Mouse (Mus musculus): ENCODE measurements around the gene Carm1. TPM values are rescaled to one million over a fixed set of nuclear protein-coding genes. Genes with fewer than 3 reads are reported as not detected.

The Carm1 gene
- polyA plus RNA-seq, 1 experiment from 2014 or later = 26.2 TPM

MicroRNA genes within 50 kb of the gene (microRNA counts, 519-probe panel; counts per million panel counts)
- not detected for microRNA mmu-miR-1946b

Small RNA genes within 50 kb of the gene (microRNA-seq; reads per million reads assigned to microRNA genes)
- gene Mir1946b = not detected

Other genes with a start within 250 kb of the Carm1 start
- gene Ap1m2, start 234.6 kb upstream of the Carm1 start, polyA plus RNA-seq (2015; fragmentation: Nextera tagmentation; extraction: Ambion mirVana) = 1.8 and 6.9 TPM in 2 replicates
- 56.8 and 81.4 TPM in 2 replicates for gene Slc44a2, start 226.2 kb upstream of the Carm1 start, polyA plus RNA-seq (2015; fragmentation: Nextera tagmentation; extraction: Ambion mirVana)
- gene Ilf3, start 179.0 kb upstream of the Carm1 start, polyA plus RNA-seq (2015; fragmentation: Nextera tagmentation; extraction: Ambion mirVana) = 88.1 and 118 TPM in 2 replicates
- 23.8 and 28.1 TPM in 2 replicates for gene Qtrt1, start 135.1 kb upstream of the Carm1 start, polyA plus RNA-seq (2015; fragmentation: Nextera tagmentation; extraction: Ambion mirVana)
- 60.0 and 73.6 TPM in 2 replicates for gene Dnm2, start 122.0 kb upstream of the Carm1 start, polyA plus RNA-seq (2015; fragmentation: Nextera tagmentation; extraction: Ambion mirVana)
- gene Tmed1, start 36.6 kb upstream of the Carm1 start, polyA plus RNA-seq (2015; fragmentation: Nextera tagmentation; extraction: Ambion mirVana) = 78.8 and 92.6 TPM in 2 replicates
- 2.3 and 4.1 TPM in 2 replicates for gene AB124611, start 20.7 kb upstream of the Carm1 start, polyA plus RNA-seq (2015; fragmentation: Nextera tagmentation; extraction: Ambion mirVana)
- gene Timm29, start 45.8 kb downstream of the Carm1 start, polyA plus RNA-seq (2015; fragmentation: Nextera tagmentation; extraction: Ambion mirVana) = 26.1 and 29.8 TPM in 2 replicates
- 12.0 and 16.5 TPM in 2 replicates for gene Yipf2, start 45.9 kb downstream of the Carm1 start, polyA plus RNA-seq (2015; fragmentation: Nextera tagmentation; extraction: Ambion mirVana)
- 39.6 and 57.4 TPM in 2 replicates for gene Smarca4, start 69.3 kb downstream of the Carm1 start, polyA plus RNA-seq (2015; fragmentation: Nextera tagmentation; extraction: Ambion mirVana)
- 12.9 and 25.0 TPM in 2 replicates for gene Ldlr, start 176.6 kb downstream of the Carm1 start, polyA plus RNA-seq (2015; fragmentation: Nextera tagmentation; extraction: Ambion mirVana)
- gene Spc24, start 213.4 kb downstream of the Carm1 start, polyA plus RNA-seq (2015; fragmentation: Nextera tagmentation; extraction: Ambion mirVana) = 69.6 and 88.1 TPM in 2 replicates

Data from heart, embryonic 15.5 days (tissue).